Mouse (Mus musculus): ENCODE data around the gene Polr2a. TPM values are rescaled to one million over a fixed set of nuclear protein-coding genes. Genes with fewer than 3 reads are reported as not detected.

Polr2a gene
- polyA plus RNA-seq, 1 experiment from 2014 or later = 17.5 TPM

GRCm38 (mm10) chr11:69723074-69723473, 35.4 kb downstream of the Polr2a start:
- no peak for ATAC-seq (replicated peaks)
- 54% methylated on average over 2 of the region's 2 CpGs for WGBS

GRCm38 (mm10) chr11:69720852-69721251, 37.6 kb downstream of the Polr2a start:
- Histone ChIP-seq H3K27ac (replicated peaks) (no peak overlapping the region), H3K9ac (replicated peaks) (no peak overlapping the region), H3K27me3 (no peaks in the 10 kb centered on the region), H3K4me1 (no peaks in the 10 kb centered on the region), H3K9me3 (no peaks in the 10 kb centered on the region), H3K36me3 (no peaks in the 10 kb centered on the region), H3K4me2 (replicated peaks) (no peak overlapping the region), H3K4me3 (no peak overlapping the region)
- WGBS = 84% methylated on average over 6 of the region's 6 CpGs
- ATAC-seq (replicated peaks) = no peak

More at GRCm38 (mm10) chr11:69723074-69723473, 35.4 kb downstream of the Polr2a start:
- Histone ChIP-seq H3K4me3 (no peak overlapping the region), H3K27ac (replicated peaks) (no peak overlapping the region), H3K9me3 (no peaks in the 10 kb centered on the region), H3K4me1 (no peaks in the 10 kb centered on the region), H3K36me3 (no peaks in the 10 kb centered on the region), H3K9ac (replicated peaks) (no peak overlapping the region), H3K4me2 (replicated peaks) (no peak overlapping the region), H3K27me3 (no peaks in the 10 kb centered on the region)

- Histone ChIP-seq H3K27me3 (no peaks in the 10 kb centered on the region), H3K9me3 (no peaks in the 10 kb centered on the region), H3K4me3 (no peak overlapping the region), H3K9ac (replicated peaks) (no peak overlapping the region), H3K4me1 (no peaks in the 10 kb centered on the region), H3K36me3 (no peaks in the 10 kb centered on the region), H3K27ac (replicated peaks) (no peak overlapping the region), H3K4me2 (replicated peaks) (no peak overlapping the region)
- WGBS = 65% methylated on average over 6 of the region's 6 CpGs
- ATAC-seq (replicated peaks) = no peak
Measured at GRCm38 (mm10) chr11:69719423-69719822, 39.0 kb downstream of the Polr2a start.

DNA sequence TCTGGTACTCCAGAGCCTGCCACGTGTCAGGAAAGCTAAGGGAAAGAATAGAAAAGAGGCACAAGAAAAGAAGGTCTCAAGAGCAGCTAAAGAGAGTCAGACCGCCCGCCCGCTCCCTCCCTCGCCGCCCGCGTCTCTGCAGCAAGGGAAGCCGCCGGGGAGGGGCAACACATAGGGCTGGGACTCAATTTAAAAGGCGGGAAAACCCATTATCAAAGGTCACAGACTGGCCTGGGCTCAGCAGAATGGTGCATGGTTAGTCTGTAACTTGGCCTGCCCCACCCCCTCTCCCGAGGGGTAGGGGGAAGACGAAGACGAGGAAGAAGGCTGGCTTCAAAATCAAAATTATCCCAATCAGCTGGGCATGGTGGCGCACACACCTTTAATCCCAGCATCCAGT, 39.8 kb downstream of the Polr2a start:
- H3K36me3 ChIP-seq = no peaks in the 10 kb centered on the region
- no peak for ATAC-seq (replicated peaks)
- WGBS = 28% methylated on average over 15 of the region's 15 CpGs
- no peaks in the 10 kb centered on the region for H3K9me3 ChIP-seq
- no peak overlapping the region for H3K4me2 ChIP-seq (replicated peaks)
- no peaks in the 10 kb centered on the region for H3K27me3 ChIP-seq
- no peaks in the 10 kb centered on the region for H3K4me1 ChIP-seq
- H3K27ac ChIP-seq (replicated peaks) = no peak overlapping the region
- no peak overlapping the region for H3K9ac ChIP-seq (replicated peaks)
- H3K4me3 ChIP-seq = no peak overlapping the region

- Histone ChIP-seq H3K36me3 (no peaks in the 10 kb centered on the region), H3K9me3 (no peaks in the 10 kb centered on the region), H3K4me1 (no peaks in the 10 kb centered on the region), H3K4me3 (no peak overlapping the region), H3K4me2 (replicated peaks) (no peak overlapping the region), H3K27me3 (no peaks in the 10 kb centered on the region), H3K9ac (replicated peaks) (no peak overlapping the region), H3K27ac (replicated peaks) (no peak overlapping the region)
- ATAC-seq (replicated peaks) = no peak
- 69% methylated on average over 4 of the region's 4 CpGs for WGBS
Measured at GRCm38 (mm10) chr11:69716953-69717352, 41.5 kb downstream of the Polr2a start.

DNA sequence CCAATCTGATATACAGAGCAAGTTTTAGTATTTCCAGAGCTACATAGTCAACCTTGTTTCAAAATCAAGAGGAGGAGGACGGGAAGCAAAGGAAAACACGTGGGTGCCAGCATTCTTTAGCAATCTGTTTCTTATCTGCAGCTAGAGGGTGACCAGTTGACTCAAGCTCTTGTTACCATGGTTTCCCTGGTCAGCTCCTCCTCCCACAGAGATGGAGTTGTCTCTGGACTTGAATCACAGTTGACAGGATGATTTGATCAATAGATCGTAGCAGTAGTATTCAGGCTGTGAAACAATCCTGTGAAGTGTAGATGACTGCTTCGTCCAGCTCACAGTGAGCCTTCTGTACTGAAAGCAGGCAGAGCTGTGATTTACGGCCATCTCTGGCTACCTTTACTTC, 42.5 kb downstream of the Polr2a start:
- no peaks in the 10 kb centered on the region for H3K4me1 ChIP-seq
- 45% methylated on average over 5 of the region's 5 CpGs for WGBS

DNA sequence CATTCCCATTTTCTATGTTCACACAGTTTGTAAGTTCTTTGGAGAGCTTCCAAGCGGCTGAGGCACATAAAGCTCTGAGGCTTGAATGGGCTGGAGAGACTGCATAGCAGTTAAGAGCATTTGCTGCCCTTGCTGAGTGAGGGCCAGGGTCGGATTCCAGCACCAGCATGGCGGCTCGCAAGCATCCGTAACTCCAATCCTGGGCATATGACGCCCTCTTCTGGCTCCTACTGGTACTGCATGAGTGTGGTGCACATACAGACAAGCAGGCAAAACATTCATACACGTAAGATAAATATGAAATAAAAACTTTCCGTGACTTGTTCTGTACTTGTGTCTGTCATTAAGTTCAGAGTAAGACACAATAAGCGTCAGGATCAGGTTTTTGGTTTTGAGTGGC, 43.0 kb downstream of the Polr2a start:
- WGBS = 64% methylated on average over 9 of the region's 9 CpGs
- ATAC-seq (replicated peaks) = no peak
- H3K27me3 ChIP-seq = no peaks in the 10 kb centered on the region

More for the DNA sequence above, 42.5 kb downstream of the Polr2a start:
- Histone ChIP-seq H3K27me3 (no peaks in the 10 kb centered on the region), H3K27ac (replicated peaks) (no peak overlapping the region), H3K4me2 (replicated peaks) (no peak overlapping the region), H3K9ac (replicated peaks) (no peak overlapping the region), H3K36me3 (no peaks in the 10 kb centered on the region), H3K9me3 (no peaks in the 10 kb centered on the region), H3K4me3 (no peak overlapping the region)
- no peak for ATAC-seq (replicated peaks)

DNA sequence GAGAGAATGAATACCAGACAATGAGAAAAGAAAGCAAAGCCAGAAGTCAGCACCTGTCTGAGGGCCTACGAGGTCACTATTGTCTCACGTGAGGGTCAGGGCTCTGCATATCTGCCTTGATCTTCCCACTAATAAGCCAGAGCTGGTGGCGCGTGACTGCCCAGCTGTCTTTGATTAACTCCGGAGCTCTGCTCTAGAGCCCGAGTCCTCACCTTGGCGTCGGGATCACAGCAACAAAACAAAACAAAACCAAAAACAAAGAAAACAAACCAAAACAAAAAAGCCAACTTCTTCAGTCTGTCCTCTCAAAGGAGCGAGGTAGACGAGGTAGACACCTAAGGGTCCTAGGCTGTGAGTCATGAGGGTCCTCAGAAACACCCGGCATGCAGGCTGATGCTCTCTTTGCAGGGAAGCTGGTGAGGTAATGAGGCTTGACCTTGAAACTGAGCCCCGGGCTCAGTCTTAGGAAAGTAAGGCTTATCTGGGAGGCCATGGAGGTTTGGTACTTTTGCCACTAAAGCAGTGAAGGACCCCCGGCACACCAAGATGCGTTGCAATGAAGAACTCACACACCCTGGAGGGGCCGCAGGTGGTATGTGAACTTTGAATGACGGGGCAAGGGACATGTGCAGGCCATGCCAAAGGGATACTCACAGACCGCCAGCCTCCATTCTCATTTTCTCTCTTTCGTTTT, 43.7 kb downstream of the Polr2a start:
- H3K4me1 ChIP-seq = no peaks in the 10 kb centered on the region
- H3K4me3 ChIP-seq = no peak overlapping the region
- H3K9me3 ChIP-seq = no peaks in the 10 kb centered on the region
- no peaks in the 10 kb centered on the region for H3K27me3 ChIP-seq
- H3K36me3 ChIP-seq = no peaks in the 10 kb centered on the region
- ATAC-seq (replicated peaks) = no peak
- no peak overlapping the region for H3K4me2 ChIP-seq (replicated peaks)
- WGBS = 81% methylated on average over 18 of the region's 18 CpGs
- H3K27ac ChIP-seq (replicated peaks) = no peak overlapping the region
- no peak overlapping the region for H3K9ac ChIP-seq (replicated peaks)

More for the DNA sequence above, 43.0 kb downstream of the Polr2a start:
- H3K4me1 ChIP-seq = no peaks in the 10 kb centered on the region
- no peaks in the 10 kb centered on the region for H3K36me3 ChIP-seq
- H3K9me3 ChIP-seq = no peaks in the 10 kb centered on the region
- H3K4me2 ChIP-seq (replicated peaks) = no peak overlapping the region
- no peak overlapping the region for H3K9ac ChIP-seq (replicated peaks)
- H3K4me3 ChIP-seq = no peak overlapping the region
- H3K27ac ChIP-seq (replicated peaks) = no peak overlapping the region

GRCm38 (mm10) chr11:69712954-69713672, 45.3 kb downstream of the Polr2a start:
- Histone ChIP-seq H3K9me3 (no peaks in the 10 kb centered on the region), H3K27ac (replicated peaks) (no peak overlapping the region), H3K4me2 (replicated peaks) (no peak overlapping the region), H3K36me3 (no peaks in the 10 kb centered on the region), H3K27me3 (no peaks in the 10 kb centered on the region), H3K9ac (replicated peaks) (no peak overlapping the region), H3K4me3 (no peak overlapping the region), H3K4me1 (no peaks in the 10 kb centered on the region)
- WGBS = 88% methylated on average over 20 of the region's 20 CpGs
- ATAC-seq (replicated peaks) = no peak

DNA sequence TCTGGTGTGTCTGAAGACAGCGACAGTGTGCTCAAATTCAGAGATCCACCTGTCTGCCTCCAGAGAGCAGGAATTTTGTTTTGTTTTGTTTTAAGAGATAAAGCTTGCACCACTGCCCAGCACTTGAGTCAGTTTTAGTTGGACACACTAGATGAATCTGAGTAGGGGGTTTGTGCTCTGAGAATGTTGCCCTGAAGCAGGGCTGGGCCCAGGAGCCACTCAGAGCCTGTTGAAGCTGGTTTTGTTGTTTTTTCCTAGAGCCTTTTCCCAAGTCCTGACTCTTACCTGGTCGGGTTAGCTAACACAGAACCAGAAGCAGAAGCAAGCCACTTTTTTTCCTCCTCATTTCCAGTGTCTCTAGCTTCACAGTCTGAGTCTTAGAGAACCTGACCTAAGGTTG, 47.4 kb downstream of the Polr2a start:
- 82% methylated on average over 2 of the region's 2 CpGs for WGBS
- Histone ChIP-seq H3K4me3 (no peak overlapping the region), H3K4me1 (0 out of 2 replicates have a peak, but pooled peaks cover 4% of the 10 kb centered on the region), H3K4me2 (replicated peaks) (no peak overlapping the region), H3K9me3 (no peaks in the 10 kb centered on the region), H3K27me3 (no peaks in the 10 kb centered on the region), H3K27ac (replicated peaks) (no peak overlapping the region), H3K36me3 (no peaks in the 10 kb centered on the region), H3K9ac (replicated peaks) (no peak overlapping the region)
- no peak for ATAC-seq (replicated peaks)

GRCm38 (mm10) chr11:69710470-69710869, 48.0 kb downstream of the Polr2a start:
- H3K27me3 ChIP-seq = no peaks in the 10 kb centered on the region
- no peak for ATAC-seq (replicated peaks)
- no peaks in the 10 kb centered on the region for H3K9me3 ChIP-seq
- H3K9ac ChIP-seq (replicated peaks) = no peak overlapping the region
- no peak overlapping the region for H3K27ac ChIP-seq (replicated peaks)
- no peak overlapping the region for H3K4me2 ChIP-seq (replicated peaks)
- no peak overlapping the region for H3K4me3 ChIP-seq
- no peaks in the 10 kb centered on the region for H3K36me3 ChIP-seq
- H3K4me1 ChIP-seq = 0 out of 2 replicates have a peak, but pooled peaks cover 4% of the 10 kb centered on the region
- 72% methylated on average over 3 of the region's 3 CpGs for WGBS

DNA sequence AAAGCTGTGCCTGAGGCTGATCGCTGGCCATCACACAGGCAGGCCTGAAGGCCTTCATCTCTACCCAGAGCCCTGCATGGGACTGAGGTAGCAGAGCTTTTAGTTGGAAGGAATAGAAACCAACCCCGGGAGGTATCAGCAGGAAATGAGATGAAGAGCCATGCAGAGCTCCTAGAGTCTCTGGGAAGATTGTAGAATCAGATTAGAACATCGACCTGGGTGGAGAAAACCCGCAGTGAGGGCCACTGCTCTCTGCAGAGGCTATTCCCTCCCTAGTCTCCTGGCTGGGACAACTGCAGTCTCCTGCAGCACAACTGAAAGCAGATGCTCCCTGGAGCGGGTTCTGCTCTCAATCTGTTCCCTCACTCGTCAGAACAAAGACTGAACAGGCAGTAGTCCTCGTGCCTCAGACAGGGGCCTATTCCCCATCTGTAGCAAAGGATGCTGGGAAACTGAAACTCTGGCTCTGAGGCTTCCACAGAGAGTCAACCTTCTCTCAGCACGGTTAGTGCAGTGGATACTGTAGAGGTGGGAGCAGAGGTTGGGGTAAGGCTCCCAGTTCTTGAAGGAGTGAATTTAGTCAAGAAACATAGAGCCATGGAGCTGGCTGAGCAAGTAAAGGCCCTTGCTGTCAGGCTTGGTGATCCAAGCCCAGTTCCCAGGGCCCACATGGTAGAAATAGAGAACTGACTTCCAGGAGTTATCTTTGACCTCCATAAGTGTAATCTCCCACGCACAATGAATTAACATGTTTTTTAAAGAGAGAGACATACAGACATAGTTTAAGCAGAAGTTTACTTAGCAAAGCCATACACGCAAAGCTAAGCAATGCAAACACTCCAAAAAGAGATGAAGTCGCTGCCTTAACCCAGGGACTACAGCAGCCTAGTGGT, 48.6 kb downstream of the Polr2a start:
- Histone ChIP-seq H3K9ac (replicated peaks) (no peak overlapping the region), H3K27ac (replicated peaks) (no peak overlapping the region), H3K9me3 (no peaks in the 10 kb centered on the region), H3K4me2 (replicated peaks) (no peak overlapping the region), H3K4me1 (0 out of 2 replicates have a peak, but pooled peaks cover 4% of the 10 kb centered on the region), H3K36me3 (no peaks in the 10 kb centered on the region), H3K27me3 (no peaks in the 10 kb centered on the region), H3K4me3 (no peak overlapping the region)
- 54% methylated on average over 11 of the region's 11 CpGs for WGBS
- ATAC-seq (replicated peaks) = no peak

All from forebrain, embryonic 15.5 days (tissue).